Mouse (Mus musculus) thymus, adult 2 months (tissue): ENCODE measurements at regions not wholly inside any gene's neighbourhood (a gene's known extent, or its start where the extent isn't known, plus 50 kb on each side); places are given as distances from the start of the nearest gene placed in this dataset.

ENCODE experiments used
- CTCF ChIP-seq: fragments of 200-500 bp; IDR thresholded peaks from 2 replicates; pipeline ENCODE4 v1.5.1; 2012; ENCODE audit warnings: mild to moderate bottlenecking, control low read depth, low read length, moderate library complexity, borderline replicate concordance; ENCODE audit not compliant: control insufficient read depth, poor library complexity, insufficient read depth; ENCODE audit errors: extremely low read depth
- POLR2A ChIP-seq: fragments of 200-500 bp; IDR thresholded peaks from 2 replicates; pipeline ENCODE4 v1.6.1; 2012; ENCODE audit warnings: mild to moderate bottlenecking, low read length, control low read depth, moderate library complexity; ENCODE audit not compliant: control insufficient read depth, poor library complexity, insufficient read depth; ENCODE audit errors: extremely low read depth

DNA sequence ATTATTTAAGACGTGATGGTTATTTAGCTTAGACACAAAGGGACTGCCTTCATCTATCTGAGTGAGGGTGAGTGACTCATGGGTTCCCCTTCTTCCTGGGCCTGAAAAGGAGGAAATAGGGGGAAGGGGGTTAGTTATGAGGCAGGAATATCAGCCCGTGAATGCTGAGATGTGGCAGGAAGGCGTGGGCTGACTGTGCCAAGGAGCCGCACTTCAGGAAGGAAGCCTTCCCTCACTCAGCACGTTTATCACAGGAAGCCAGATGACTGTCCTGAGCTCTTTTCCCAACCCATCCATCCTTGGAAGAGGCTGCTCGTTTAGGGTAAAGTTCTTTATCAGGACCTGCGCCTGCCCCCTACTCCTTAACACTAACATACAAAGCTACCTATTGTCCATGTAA, 403.5 kb downstream of the Plk2 start:
- TF ChIP-seq POLR2A (no peak), CTCF (no peak)
